ENCODE assay signal across 8 mouse cellular contexts in genomic region chr12:79928739-79929380, GRCm38 (mm10).
DNase-seq lines count a peak whose midpoint lies in the region; ATAC-seq and TF ChIP-seq lines count a peak whose summit lies in the region.

No protein-coding gene starts in this region.

- H3K4me3 ChIP-seq in embryonic facial prominence, embryonic 15.5 days (replicated peaks) = no peak overlapping the region
- no peak overlapping the region for H3K4me3 ChIP-seq in heart, embryonic 16.5 days (ENCODE audit: low read length)
- peak overlapping the region; percentile 31 for H3K4me3 ChIP-seq in limb, embryonic 10.5 days
- H3K4me3 ChIP-seq in thymus, adult 2 months (ENCODE audit: control insufficient read depth, insufficient read depth, low read length) = no peak overlapping the region

- H3K27ac ChIP-seq in embryonic facial prominence, embryonic 15.5 days (replicated peaks) = peak overlapping the region; percentile 97
- peak overlapping the region; percentile 77 for H3K27ac ChIP-seq in heart, embryonic 16.5 days (ENCODE audit: low read length)
- peak overlapping the region; percentile 88 for H3K27ac ChIP-seq in limb, embryonic 10.5 days
- H3K27ac ChIP-seq in thymus, adult 2 months (ENCODE audit: control insufficient read depth, insufficient read depth, low read length) = no peak overlapping the region

- no peaks in the 10 kb centered on the region for H3K9me3 ChIP-seq in embryonic facial prominence, embryonic 15.5 days (replicated peaks)
- no peaks in the 10 kb centered on the region for H3K9me3 ChIP-seq in heart, embryonic 16.5 days (replicated peaks; ENCODE audit: control insufficient read depth, low read length)
- H3K9me3 ChIP-seq in limb, embryonic 10.5 days (replicated peaks) = no peaks in the 10 kb centered on the region

- no peaks in the 10 kb centered on the region for H3K36me3 ChIP-seq in embryonic facial prominence, embryonic 15.5 days
- H3K36me3 ChIP-seq in heart, embryonic 16.5 days (ENCODE audit: control insufficient read depth, insufficient read depth) = no peaks in the 10 kb centered on the region
- no peaks in the 10 kb centered on the region for H3K36me3 ChIP-seq in limb, embryonic 10.5 days
- H3K36me3 ChIP-seq in thymus, adult 2 months (ENCODE audit: control insufficient read depth, insufficient read depth, low read length) = no peaks in the 10 kb centered on the region

- H3K27me3 ChIP-seq in embryonic facial prominence, embryonic 15.5 days = no peaks in the 10 kb centered on the region
- H3K27me3 ChIP-seq in heart, embryonic 16.5 days (ENCODE audit: control insufficient read depth, insufficient read depth, low read length) = no peaks in the 10 kb centered on the region
- no peaks in the 10 kb centered on the region for H3K27me3 ChIP-seq in limb, embryonic 10.5 days (ENCODE audit: low read depth, poor library complexity, severe bottlenecking)
- H3K27me3 ChIP-seq in thymus, adult 2 months (ENCODE audit: control insufficient read depth, insufficient read depth, low read length) = no peaks in the 10 kb centered on the region

- H3K4me1 ChIP-seq in embryonic facial prominence, embryonic 15.5 days = peaks cover 78% of the 10 kb centered on the region
- peaks cover 39% of the 10 kb centered on the region for H3K4me1 ChIP-seq in heart, embryonic 16.5 days (ENCODE audit: control insufficient read depth, insufficient read depth, low read length)
- peaks cover 75% of the 10 kb centered on the region for H3K4me1 ChIP-seq in limb, embryonic 10.5 days
- H3K4me1 ChIP-seq in thymus, adult 2 months (replicated peaks; ENCODE audit: control insufficient read depth, insufficient read depth, low read length) = no peaks in the 10 kb centered on the region

- peak; percentile 66 for ATAC-seq in embryonic facial prominence, embryonic 15.5 days (ENCODE audit: insufficient number of reproducible peaks, low FRiP score, low TSS enrichment, low read depth)
- peak; percentile 24; the same call in 1 of the 2 replicates for ATAC-seq in heart, embryonic 16.5 days (replicated peaks; ENCODE audit: extremely low read depth, insufficient read depth, low FRiP score)

- TF ChIP-seq CTCF in thymus, adult 2 months (IDR thresholded peaks at IDR 0.05; ENCODE audit: borderline replicate concordance, control insufficient read depth, extremely low read depth, insufficient read depth, low read length, poor library complexity) = no peak

- WGBS in embryonic facial prominence, embryonic 15.5 days = 9% methylated on average over 6 of the region's 6 CpGs
- WGBS in heart, embryonic 16.5 days = 45% methylated on average over 6 of the region's 6 CpGs
- WGBS in limb, embryonic 10.5 days = 7% methylated on average over 6 of the region's 6 CpGs
- 80% methylated on average over 6 of the region's 6 CpGs for WGBS in thymus, adult 2 months

- DNase-seq in MN1 (ENCODE audit: low spot score) = peak; percentile 79
- peak; percentile 79 for DNase-seq in limb, embryonic 10.5 days (ENCODE audit: low spot score)
- no peak for DNase-seq in thymus, adult 2 months
- no peak for DNase-seq in ovary, adult 18-20 months (ENCODE audit: low spot score)
- no peak for DNase-seq in right cerebral cortex, postnatal 36 days (ENCODE audit: low spot score in 2 of 2)
- no peak for DNase-seq in layer of hippocampus, postnatal 36 days

- H3K9ac ChIP-seq in embryonic facial prominence, embryonic 15.5 days = no peak overlapping the region
- H3K9ac ChIP-seq in heart, embryonic 16.5 days (ENCODE audit: low read length) = no peak overlapping the region

- no peak overlapping the region; the same call in 1 of the 2 replicates for H3K4me2 ChIP-seq in embryonic facial prominence, embryonic 15.5 days (replicated peaks)
- H3K4me2 ChIP-seq in heart, embryonic 16.5 days (ENCODE audit: low read depth, low read length) = no peak overlapping the region

- TF ChIP-seq POLR2A in thymus, adult 2 months (IDR thresholded peaks at IDR 0.05; ENCODE audit: control insufficient read depth, extremely low read depth, insufficient read depth, low read length, poor library complexity) = no peak

Comparison
In these comparisons a context has a peak if more than half of its experiments do, and no peak if none do; other contexts are left out.
1. DNase-seq: peak in MN1 (single experiment) and limb, embryonic 10.5 days (single experiment); none in thymus, adult 2 months (single experiment), ovary, adult 18-20 months (single experiment), right cerebral cortex, postnatal 36 days (0 of 2) and layer of hippocampus, postnatal 36 days (0 of 2).